Mouse (Mus musculus) intestine, embryonic 16.5 days (tissue): ENCODE results near the gene Fam83b. TPM values are rescaled to one million over a fixed set of nuclear protein-coding genes. Genes with fewer than 3 reads are reported as not detected.

Source experiments
- ATAC-seq: fragments of 200-750 bp; cut with Nextera tagmentation; 2 replicates; pipeline ENCODE4 v1.8.0; 2017; ENCODE audit warnings: moderate TSS enrichment, moderate library complexity
- H3K27ac ChIP-seq: fragments of 300-500 bp; sonication (generic); 2 replicates; pipeline ENCODE4 v1.5.1; 2014; ENCODE audit warnings: mild to moderate bottlenecking, low read length
- H3K27me3 ChIP-seq: fragments of 300-500 bp; sonication (generic); replicated peaks from 2 replicates; pipeline ENCODE4 v1.6.1; 2014; ENCODE audit warnings: low read length, control low read depth, mixed read lengths; ENCODE audit not compliant: control insufficient read depth, insufficient read depth
- H3K36me3 ChIP-seq: fragments of 300-500 bp; sonication (generic); 2 replicates; pipeline ENCODE4 v1.6.1; 2014; ENCODE audit warnings: low read length, control low read depth; ENCODE audit not compliant: control insufficient read depth, insufficient read depth
- H3K4me1 ChIP-seq: fragments of 300-500 bp; sonication (generic); 2 replicates; pipeline ENCODE4 v1.6.1; 2014; ENCODE audit warnings: low read length, control low read depth, mixed read lengths; ENCODE audit not compliant: control insufficient read depth, insufficient read depth
- H3K4me2 ChIP-seq: fragments of 300-500 bp; sonication (generic); 2 replicates; pipeline ENCODE4 v1.6.1; 2014; ENCODE audit warnings: low read depth, low read length, control low read depth
- H3K4me3 ChIP-seq: fragments of 300-500 bp; sonication (generic); 2 replicates; pipeline ENCODE4 v1.5.1; 2014; ENCODE audit warnings: mild to moderate bottlenecking, low read length
- H3K9ac ChIP-seq: fragments of 300-500 bp; sonication (generic); 2 replicates; pipeline ENCODE4 v1.6.1; 2014; ENCODE audit warnings: low read depth, low read length
- H3K9me3 ChIP-seq: fragments of 300-500 bp; sonication (generic); 2 replicates; pipeline ENCODE4 v1.6.1; 2016; ENCODE audit warnings: low read length, control low read depth; ENCODE audit not compliant: control insufficient read depth
- WGBS: fragments of 180-500 bp; shearing (Covaris S2); extraction: QIAGEN DNeasy Blood & Tissue Kit; methylation state at CpG from one replicate; pipeline ENCODE4 v1.1.7; 2014; 5-methylcytosine and 5-hydroxymethylcytosine counted together
- polyA plus RNA-seq: library from polyadenylated mRNA; unstranded; fragments of >200 nt; fragmentation: Nextera tagmentation; extraction: Ambion mirVana; gene quantifications from 2 replicates; pipeline ENCODE4 v1.2.1, GENCODE M21; 2015

Fam83b gene
- 11.2 and 13.1 TPM in 2 replicates for polyA plus RNA-seq

DNA sequence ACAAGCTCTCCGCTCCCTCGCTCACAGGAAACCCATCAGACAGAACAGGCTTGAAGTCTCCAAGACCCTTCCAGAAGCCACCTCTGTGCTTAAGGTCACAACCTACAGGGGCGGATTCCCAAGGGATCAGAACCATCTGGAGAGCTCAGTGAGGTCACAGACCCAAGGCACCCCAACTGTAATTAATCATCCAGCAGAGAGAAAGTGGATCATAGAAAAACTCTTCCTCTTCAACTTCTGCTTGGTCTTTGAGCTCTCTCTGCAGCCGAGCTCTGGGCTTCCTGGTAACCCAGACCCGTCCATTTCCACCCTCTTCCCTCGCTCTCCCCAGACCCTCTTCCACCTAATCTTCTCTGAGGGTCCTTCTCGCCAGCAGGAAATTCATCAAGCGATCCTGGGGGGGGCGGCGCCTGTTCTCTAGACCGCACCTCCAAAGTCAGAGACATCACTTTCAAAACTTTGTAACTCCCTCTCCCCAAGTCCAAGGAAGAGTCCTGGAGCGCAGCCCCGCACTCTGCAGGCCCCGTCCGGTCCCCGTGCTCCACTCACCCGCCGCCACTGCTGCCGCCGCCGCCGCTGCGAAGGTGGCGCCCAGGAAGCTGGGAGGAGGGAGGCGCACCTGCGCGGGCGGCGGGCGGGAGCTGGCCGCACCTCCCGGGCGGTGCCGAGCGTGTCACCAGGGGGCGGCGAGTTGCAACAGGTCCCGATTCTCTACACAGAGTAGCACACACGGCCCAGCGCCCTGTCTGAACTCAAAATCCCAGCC, at the start of gene Fam83b:
Gene Fam83b (minus strand): TSS at position 602 of the 766 bp plus-strand sequence.
- Histone ChIP-seq H3K4me1 (peaks cover 9% of the 10 kb centered on the region), H3K9ac (peak within 1 kb of the TSS; percentile 77), H3K27me3 (no peaks in the 10 kb centered on the region), H3K4me2 (peak within 1 kb of the TSS; percentile 90), H3K4me3 (peak within 1 kb of the TSS; percentile 61), H3K27ac (peak within 1 kb of the TSS; percentile 87), H3K36me3 (no peaks in the 10 kb centered on the region), H3K9me3 (no peaks in the 10 kb centered on the region)
- 2% methylated on average over 39 of the region's 40 CpGs for WGBS
- peak; percentile 96 for ATAC-seq

DNA sequence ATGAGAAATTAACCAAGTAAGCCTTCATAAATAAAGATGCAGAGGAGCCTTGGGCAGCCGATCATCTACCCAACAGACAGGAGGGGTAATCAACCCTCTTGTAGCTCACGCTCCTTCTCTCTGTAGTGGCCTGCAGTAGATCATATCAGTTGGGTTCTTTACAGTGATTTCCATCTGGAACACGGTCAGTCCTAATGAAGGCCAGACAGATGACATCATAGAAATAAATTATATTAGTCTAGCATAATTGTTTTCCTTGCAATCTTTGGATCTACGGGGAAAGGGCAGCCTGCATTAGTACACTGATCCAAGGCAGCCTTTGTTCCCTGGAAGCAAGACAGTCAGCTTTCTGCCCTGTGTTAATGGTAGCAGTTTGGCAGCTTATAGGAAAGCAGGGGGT, 47.2 kb upstream of the Fam83b start:
- H3K4me1 ChIP-seq = no peaks in the 10 kb centered on the region
- no peaks in the 10 kb centered on the region for H3K9me3 ChIP-seq
- WGBS = 64% methylated on average over 4 of the region's 4 CpGs
- H3K4me2 ChIP-seq = no peak overlapping the region
- no peaks in the 10 kb centered on the region for H3K27me3 ChIP-seq
- no peak overlapping the region for H3K4me3 ChIP-seq
- ATAC-seq = no peak
- no peaks in the 10 kb centered on the region for H3K36me3 ChIP-seq
- H3K9ac ChIP-seq = no peak overlapping the region
- no peak overlapping the region for H3K27ac ChIP-seq

GRCm38 (mm10) chr9:76603744-76604143, 36.8 kb upstream of the Fam83b start:
- Histone ChIP-seq H3K4me2 (no peak overlapping the region), H3K36me3 (no peaks in the 10 kb centered on the region), H3K9ac (no peak overlapping the region), H3K4me1 (no peaks in the 10 kb centered on the region), H3K9me3 (no peaks in the 10 kb centered on the region), H3K27me3 (no peaks in the 10 kb centered on the region), H3K27ac (no peak overlapping the region), H3K4me3 (no peak overlapping the region)
- ATAC-seq = no peak
- WGBS = 73% methylated on average over 5 of the region's 5 CpGs

DNA sequence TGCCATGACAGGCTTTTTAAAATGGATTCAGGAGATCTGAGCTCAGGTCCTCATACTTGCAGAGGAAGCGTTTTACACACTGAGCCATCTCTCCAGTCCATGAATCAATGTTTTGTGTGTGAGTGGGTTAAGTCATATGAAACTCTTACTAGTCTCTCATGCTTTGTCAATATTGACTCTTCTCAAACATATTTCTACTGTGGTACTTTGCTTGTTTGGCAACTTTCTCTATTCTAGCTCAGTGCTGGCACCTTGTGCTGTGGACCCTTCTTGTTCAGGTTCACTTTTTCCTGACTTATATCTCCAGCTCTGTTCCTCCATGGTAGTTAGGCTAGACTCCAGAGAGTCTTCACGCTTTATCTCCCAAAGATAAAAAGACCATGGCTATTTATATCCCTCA, 36.0 kb upstream of the Fam83b start:
- no peak overlapping the region for H3K9ac ChIP-seq
- WGBS = 66% methylated on average over 2 of the region's 2 CpGs
- no peak for ATAC-seq

GRCm38 (mm10) chr9:76597395-76597794, 30.5 kb upstream of the Fam83b start:
- 71% methylated on average over 4 of the region's 4 CpGs for WGBS

More for the DNA sequence above, 36.0 kb upstream of the Fam83b start:
- H3K27ac ChIP-seq = no peak overlapping the region
- H3K4me3 ChIP-seq = no peak overlapping the region
- no peaks in the 10 kb centered on the region for H3K9me3 ChIP-seq
- no peaks in the 10 kb centered on the region for H3K4me1 ChIP-seq
- H3K4me2 ChIP-seq = no peak overlapping the region
- no peaks in the 10 kb centered on the region for H3K27me3 ChIP-seq
- no peaks in the 10 kb centered on the region for H3K36me3 ChIP-seq

DNA sequence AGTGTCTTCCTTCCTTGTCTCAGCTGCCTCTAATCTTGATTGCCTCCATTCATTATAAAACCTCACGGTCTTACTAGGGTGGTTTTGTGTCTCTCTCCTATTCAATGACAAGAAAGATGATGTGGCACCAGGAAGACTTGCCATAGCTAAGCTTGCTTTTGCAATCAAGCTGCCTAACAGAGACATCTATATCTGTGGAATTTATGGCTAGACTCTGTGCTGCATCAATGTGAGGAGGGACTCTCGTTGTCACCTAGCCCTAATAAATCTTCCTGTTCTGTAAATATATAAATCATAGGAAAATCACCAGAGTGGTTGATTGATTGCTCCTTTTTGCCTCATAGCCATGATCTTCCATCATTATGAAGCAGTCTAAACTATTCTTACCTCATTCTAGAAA, 26.9 kb upstream of the Fam83b start:
- Histone ChIP-seq H3K36me3 (no peaks in the 10 kb centered on the region), H3K27ac (no peak overlapping the region), H3K4me3 (no peak overlapping the region), H3K4me1 (no peaks in the 10 kb centered on the region), H3K4me2 (no peak overlapping the region), H3K9ac (no peak overlapping the region), H3K9me3 (no peaks in the 10 kb centered on the region), H3K27me3 (no peaks in the 10 kb centered on the region)
- 18% methylated on average over 2 of the region's 2 CpGs for WGBS
- peak; percentile 59; the same call in 1 of the 2 replicates for ATAC-seq

More at GRCm38 (mm10) chr9:76597395-76597794, 30.5 kb upstream of the Fam83b start:
- ATAC-seq = no peak
- Histone ChIP-seq H3K9ac (no peak overlapping the region), H3K4me1 (no peaks in the 10 kb centered on the region), H3K27me3 (no peaks in the 10 kb centered on the region), H3K9me3 (no peaks in the 10 kb centered on the region), H3K36me3 (no peaks in the 10 kb centered on the region), H3K27ac (no peak overlapping the region), H3K4me3 (no peak overlapping the region), H3K4me2 (no peak overlapping the region)

- 59% methylated on average over 6 of the region's 6 CpGs for WGBS
- no peak overlapping the region for H3K9ac ChIP-seq
- no peaks in the 10 kb centered on the region for H3K27me3 ChIP-seq
- no peak overlapping the region for H3K27ac ChIP-seq
- H3K4me2 ChIP-seq = no peak overlapping the region
- H3K9me3 ChIP-seq = no peaks in the 10 kb centered on the region
- peak; percentile 74 for ATAC-seq
- H3K36me3 ChIP-seq = no peaks in the 10 kb centered on the region
- H3K4me3 ChIP-seq = no peak overlapping the region
- no peaks in the 10 kb centered on the region for H3K4me1 ChIP-seq
These were observed 17.0 kb upstream of the Fam83b start for GRCm38 (mm10) chr9:76583943-76584342.

GRCm38 (mm10) chr9:76581966-76582365, 15.1 kb upstream of the Fam83b start:
- Histone ChIP-seq H3K4me3 (peak overlapping the region; percentile 29), H3K4me1 (no peaks in the 10 kb centered on the region), H3K9ac (no peak overlapping the region), H3K9me3 (no peaks in the 10 kb centered on the region), H3K4me2 (no peak overlapping the region), H3K27me3 (no peaks in the 10 kb centered on the region), H3K27ac (peak overlapping the region; percentile 75), H3K36me3 (no peaks in the 10 kb centered on the region)
- ATAC-seq = peak; percentile 86
- WGBS = 65% methylated on average over 5 of the region's 5 CpGs

- H3K9ac ChIP-seq = peak overlapping the region; percentile 77
- no peaks in the 10 kb centered on the region for H3K27me3 ChIP-seq
- peak overlapping the region; percentile 61 for H3K4me3 ChIP-seq
- H3K27ac ChIP-seq = peak overlapping the region; percentile 87
- H3K36me3 ChIP-seq = no peaks in the 10 kb centered on the region
- H3K9me3 ChIP-seq = no peaks in the 10 kb centered on the region
- H3K4me2 ChIP-seq = peak overlapping the region; percentile 90
- ATAC-seq = peak; percentile 80; the same call in 1 of the 2 replicates
- peaks cover 9% of the 10 kb centered on the region for H3K4me1 ChIP-seq
- 3% methylated on average over 13 of the region's 13 CpGs for WGBS
These were observed 352 bp upstream of the Fam83b start for GRCm38 (mm10) chr9:76567281-76567655.
